In genomic region chr11:17159738-17160241, GRCm38 (mm10) we compare ENCODE assay signal across 8 mouse cellular contexts. TPM values are rescaled to one million over a fixed set of nuclear protein-coding genes. Genes with fewer than 3 reads are reported as not detected.
DNase-seq lines count a peak whose midpoint lies in the region; ATAC-seq and TF ChIP-seq lines count a peak whose summit lies in the region.

No protein-coding gene starts in this region.

- no peak for TF ChIP-seq POLR2A in kidney, adult 2 months (IDR thresholded peaks at IDR 0.05; ENCODE audit: low read depth, low read length)
- no peak for TF ChIP-seq POLR2A in spleen, adult 2 months (IDR thresholded peaks at IDR 0.05; ENCODE audit: low read depth, low read length)

- peaks cover 18% of the 10 kb centered on the region for H3K4me1 ChIP-seq in embryonic facial prominence, embryonic 12.5 days
- peaks cover 4% of the 10 kb centered on the region for H3K4me1 ChIP-seq in kidney, adult 2 months (ENCODE audit: control insufficient read depth, insufficient read depth, low read length)
- no peaks in the 10 kb centered on the region; the same call in 1 of the 2 replicates for H3K4me1 ChIP-seq in limb, embryonic 11.5 days (ENCODE audit: control insufficient read depth, insufficient read depth, low read length)
- H3K4me1 ChIP-seq in midbrain, embryonic 12.5 days: peaks cover 28% of the 10 kb centered on the region
- peaks cover 4% of the 10 kb centered on the region; the same call in 1 of the 2 replicates for H3K4me1 ChIP-seq in spleen, adult 2 months (ENCODE audit: control insufficient read depth, insufficient read depth, insufficient read length)

- under 1% methylated on average over 35 of the region's 46 CpGs for whole genome bisulfite sequencing in embryonic facial prominence, embryonic 12.5 days
- 1% methylated on average over 46 of the region's 46 CpGs for WGBS in kidney, adult 2 months
- WGBS in limb, embryonic 11.5 days: 0% methylated on average over 36 of the region's 46 CpGs
- WGBS in midbrain, embryonic 12.5 days: under 1% methylated on average over 37 of the region's 46 CpGs
- WGBS in spleen, adult 2 months: 2% methylated on average over 46 of the region's 46 CpGs

- peak; percentile 25 for ATAC-seq in embryonic facial prominence, embryonic 12.5 days (ENCODE audit: insufficient number of reproducible peaks, insufficient read depth, low FRiP score, low TSS enrichment)
- no peak for ATAC-seq in limb, embryonic 11.5 days (ENCODE audit: insufficient number of reproducible peaks, low FRiP score, low TSS enrichment, low read depth)
- peak; percentile 21 for ATAC-seq in midbrain, embryonic 12.5 days (ENCODE audit: low FRiP score, low read depth)

- H3K27me3 ChIP-seq in embryonic facial prominence, embryonic 12.5 days: no peaks in the 10 kb centered on the region
- no peaks in the 10 kb centered on the region for H3K27me3 ChIP-seq in kidney, adult 2 months (replicated peaks; ENCODE audit: control insufficient read depth, insufficient read depth, low read length)
- H3K27me3 ChIP-seq in limb, embryonic 11.5 days (ENCODE audit: control insufficient read depth, insufficient read depth, low read length): no peaks in the 10 kb centered on the region
- H3K27me3 ChIP-seq in midbrain, embryonic 12.5 days: no peaks in the 10 kb centered on the region
- H3K27me3 ChIP-seq in spleen, adult 2 months (ENCODE audit: control insufficient read depth, insufficient read depth, low read length): no peaks in the 10 kb centered on the region

- H3K27ac ChIP-seq in embryonic facial prominence, embryonic 12.5 days: peak overlapping the region; percentile 96
- H3K27ac ChIP-seq in kidney, adult 2 months (ENCODE audit: insufficient read depth, low read depth, low read length): peak overlapping the region; percentile 66
- peak overlapping the region; percentile 90 for H3K27ac ChIP-seq in limb, embryonic 11.5 days (replicated peaks; ENCODE audit: low read depth, low read length)
- H3K27ac ChIP-seq in midbrain, embryonic 12.5 days (replicated peaks): peak overlapping the region; percentile 96
- peak overlapping the region; percentile 88 for H3K27ac ChIP-seq in spleen, adult 2 months (ENCODE audit: insufficient read depth, low read length)

- DNase-seq in urinary bladder, adult 18-20 months (ENCODE audit: low spot score in 2 of 2): peak; percentile 6 to 51
- no peak for DNase-seq in urinary bladder, postnatal 10 days (ENCODE audit: low spot score)
- peak; percentile 39 to 75 for DNase-seq in heart, adult 18-20 months
- DNase-seq in kidney, adult 2 months: peak; percentile 52
- DNase-seq in limb, embryonic 11.5 days (ENCODE audit: low spot score): no peak
- peak in 1 of 2 experiments; percentile 36 for DNase-seq in spleen, adult 2 months (ENCODE audit: low read depth in 1 of 2, low spot score in 2 of 2)

- peak overlapping the region; percentile 96 for H3K4me3 ChIP-seq in embryonic facial prominence, embryonic 12.5 days
- peak overlapping the region; percentile 63 for H3K4me3 ChIP-seq in kidney, adult 2 months (ENCODE audit: insufficient read depth, low read depth, low read length)
- peak overlapping the region; percentile 94 for H3K4me3 ChIP-seq in limb, embryonic 11.5 days (ENCODE audit: low read depth, low read length)
- peak overlapping the region; percentile 99 for H3K4me3 ChIP-seq in midbrain, embryonic 12.5 days
- peak overlapping the region; percentile 96 for H3K4me3 ChIP-seq in spleen, adult 2 months (ENCODE audit: extremely low read depth, insufficient read depth, insufficient read length)

- no peaks in the 10 kb centered on the region for H3K36me3 ChIP-seq in embryonic facial prominence, embryonic 12.5 days
- H3K36me3 ChIP-seq in kidney, adult 2 months (ENCODE audit: control insufficient read depth, insufficient read depth, low read length): no peaks in the 10 kb centered on the region
- no peaks in the 10 kb centered on the region for H3K36me3 ChIP-seq in limb, embryonic 11.5 days (ENCODE audit: control insufficient read depth, insufficient read depth, low read length)
- H3K36me3 ChIP-seq in midbrain, embryonic 12.5 days: no peaks in the 10 kb centered on the region
- no peaks in the 10 kb centered on the region for H3K36me3 ChIP-seq in spleen, adult 2 months (ENCODE audit: control insufficient read depth, insufficient read depth, low read length)

- no peaks in the 10 kb centered on the region for H3K9me3 ChIP-seq in embryonic facial prominence, embryonic 12.5 days
- no peaks in the 10 kb centered on the region for H3K9me3 ChIP-seq in limb, embryonic 11.5 days (ENCODE audit: control insufficient read depth, low read length)
- no peaks in the 10 kb centered on the region for H3K9me3 ChIP-seq in midbrain, embryonic 12.5 days

- peak overlapping the region; percentile 99 for H3K9ac ChIP-seq in embryonic facial prominence, embryonic 12.5 days
- H3K9ac ChIP-seq in limb, embryonic 11.5 days (ENCODE audit: low read length): peak overlapping the region; percentile 96
- H3K9ac ChIP-seq in midbrain, embryonic 12.5 days (replicated peaks): peak overlapping the region; percentile 99

- TF ChIP-seq CTCF in kidney, adult 2 months (conservative IDR thresholded peaks at IDR 0.05; ENCODE audit: insufficient read depth, insufficient read length, low read depth, low read length): no peak
- TF ChIP-seq CTCF in spleen, adult 2 months (IDR thresholded peaks at IDR 0.05; ENCODE audit: extremely low read depth, insufficient read depth, insufficient read length, insufficient replicate concordance): no peak

- H3K4me2 ChIP-seq in embryonic facial prominence, embryonic 12.5 days (replicated peaks): peak overlapping the region; percentile 60
- H3K4me2 ChIP-seq in limb, embryonic 11.5 days (ENCODE audit: low read depth, severe bottlenecking): peak overlapping the region; percentile 65
- H3K4me2 ChIP-seq in midbrain, embryonic 12.5 days (replicated peaks): peak overlapping the region; percentile 71

RNA-seq across cellular contexts. Expression of gene Ppp3r1, which starts 0.7 kb away (rescaled TPM):
- 92.3 and 95.1 TPM in 2 replicates for polyA plus RNA-seq in embryonic facial prominence, embryonic 12.5 days (2016; fragmentation: Nextera tagmentation; extraction: Ambion mirVana)
- 10 to 100 TPM; 65.7 to 66.1 TPM for total RNA-seq in heart, adult 18-20 months (2021)
- 30.9 and 36.5 TPM in 2 replicates for polyA plus RNA-seq in kidney, adult 2 months (2012; rRNA removed)
- polyA plus RNA-seq in limb, embryonic 11.5 days (2014; fragmentation: Nextera tagmentation; extraction: Ambion mirVana): 76.8 and 81.7 TPM in 2 replicates
- polyA plus RNA-seq in midbrain, embryonic 12.5 days (2016; fragmentation: Nextera tagmentation; extraction: Ambion mirVana): 113 and 117 TPM in 2 replicates
- polyA plus RNA-seq in spleen, adult 2 months (2012; rRNA removed): 25.6 and 29.7 TPM in 2 replicates

RNA-seq across cellular contexts. Expression of gene Wdr92, which starts 22.1 kb away (rescaled TPM):
- polyA plus RNA-seq in embryonic facial prominence, embryonic 12.5 days (2016; fragmentation: Nextera tagmentation; extraction: Ambion mirVana): 26.4 and 28.9 TPM in 2 replicates
- total RNA-seq in heart, adult 18-20 months (2021): 10 to 100 TPM; 11.1 to 11.7 TPM
- polyA plus RNA-seq in kidney, adult 2 months (2012; rRNA removed): 6.3 and 8.1 TPM in 2 replicates
- polyA plus RNA-seq in limb, embryonic 11.5 days (2014; fragmentation: Nextera tagmentation; extraction: Ambion mirVana): 32.1 and 33.8 TPM in 2 replicates
- polyA plus RNA-seq in midbrain, embryonic 12.5 days (2016; fragmentation: Nextera tagmentation; extraction: Ambion mirVana): 25.2 and 25.6 TPM in 2 replicates
- polyA plus RNA-seq in spleen, adult 2 months (2012; rRNA removed): 3.5 and 4.5 TPM in 2 replicates

RNA-seq across cellular contexts. Expression of gene Pno1, which starts 51.6 kb away (rescaled TPM):
- 73.5 and 84.5 TPM in 2 replicates for polyA plus RNA-seq in embryonic facial prominence, embryonic 12.5 days (2016; fragmentation: Nextera tagmentation; extraction: Ambion mirVana)
- total RNA-seq in heart, adult 18-20 months (2021): 10 to 100 TPM; 33.1 to 35.1 TPM
- 5.4 and 7.0 TPM in 2 replicates for polyA plus RNA-seq in kidney, adult 2 months (2012; rRNA removed)
- 110 and 111 TPM in 2 replicates for polyA plus RNA-seq in limb, embryonic 11.5 days (2014; fragmentation: Nextera tagmentation; extraction: Ambion mirVana)
- 66.5 and 74.9 TPM in 2 replicates for polyA plus RNA-seq in midbrain, embryonic 12.5 days (2016; fragmentation: Nextera tagmentation; extraction: Ambion mirVana)
- 1.7 and 1.8 TPM in 2 replicates for polyA plus RNA-seq in spleen, adult 2 months (2012; rRNA removed)

Comparison
In these comparisons a context has a peak if more than half of its experiments do, and no peak if none do; other contexts are left out.
1. DNase-seq: peak in urinary bladder, adult 18-20 months (2 of 2), heart, adult 18-20 months (2 of 2) and kidney, adult 2 months (single experiment); none in urinary bladder, postnatal 10 days (single experiment) and limb, embryonic 11.5 days (single experiment).
2. Peak in every context shown above with its lines, with median percentiles within 50 percentile points of each other: H3K27ac ChIP-seq, H3K4me2 ChIP-seq, H3K4me3 ChIP-seq and H3K9ac ChIP-seq.